Mouse (Mus musculus): ENCODE measurements around the gene Exoc4. TPM values are rescaled to one million over a fixed set of nuclear protein-coding genes. Genes with fewer than 3 reads are reported as not detected.

The Exoc4 gene
- polyA plus RNA-seq, 1 experiment from 2014 or later = 38.8 TPM

GRCm38 (mm10) chr6:33998590-33998989 is 749.7 kb downstream of the Exoc4 start:
- no peaks in the 10 kb centered on the region for H3K9me3 ChIP-seq (replicated peaks)
- H3K27ac ChIP-seq (replicated peaks) = no peak overlapping the region
- no peaks in the 10 kb centered on the region for H3K27me3 ChIP-seq (replicated peaks)
- no peak overlapping the region for H3K4me3 ChIP-seq (replicated peaks)
- H3K9ac ChIP-seq (replicated peaks) = no peak overlapping the region
- ATAC-seq (ENCODE audit: low FRiP score) = no peak
- no peak overlapping the region for H3K4me2 ChIP-seq
- no peaks in the 10 kb centered on the region for H3K36me3 ChIP-seq
- whole genome bisulfite sequencing = 38% methylated on average over 4 of the region's 4 CpGs
- 0 out of 2 replicates have a peak, but pooled peaks cover 3% of the 10 kb centered on the region for H3K4me1 ChIP-seq

GRCm38 (mm10) chr6:33999530-33999929 is 750.6 kb downstream of the Exoc4 start:
- Histone ChIP-seq H3K4me3 (replicated peaks) (no peak overlapping the region), H3K27ac (replicated peaks) (no peak overlapping the region), H3K36me3 (no peaks in the 10 kb centered on the region), H3K9me3 (replicated peaks) (no peaks in the 10 kb centered on the region), H3K27me3 (replicated peaks) (no peaks in the 10 kb centered on the region), H3K4me2 (no peak overlapping the region), H3K4me1 (no peaks in the 10 kb centered on the region), H3K9ac (replicated peaks) (no peak overlapping the region)
- WGBS = 37% methylated on average over 7 of the region's 7 CpGs
- no peak for ATAC-seq (ENCODE audit: low FRiP score)

DNA sequence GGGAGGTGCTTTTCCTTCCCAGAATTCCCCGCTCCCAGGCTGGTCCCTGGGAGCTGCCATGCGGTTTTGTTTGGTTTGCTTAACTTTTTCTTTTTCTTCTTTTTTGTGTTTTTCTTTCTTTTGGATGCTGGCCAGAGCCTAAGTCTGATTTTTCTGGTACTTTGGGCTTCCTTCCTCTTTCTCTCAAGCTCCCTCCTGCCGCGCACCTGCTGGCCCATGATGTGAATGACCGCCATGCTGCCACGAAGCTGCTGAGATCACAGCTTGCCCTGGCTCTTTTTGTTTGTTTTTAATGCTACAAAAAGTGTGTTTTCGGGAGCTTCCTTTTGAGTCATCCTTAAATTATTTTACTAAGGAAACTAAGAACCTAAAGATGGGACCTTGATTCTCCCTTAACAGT is 751.8 kb downstream of the Exoc4 start:
- ATAC-seq (ENCODE audit: low FRiP score) = no peak
- no peak overlapping the region; the same call in 1 of the 2 replicates for H3K27ac ChIP-seq (replicated peaks)
- H3K27me3 ChIP-seq (replicated peaks) = no peaks in the 10 kb centered on the region
- no peaks in the 10 kb centered on the region for H3K4me1 ChIP-seq
- H3K36me3 ChIP-seq = no peaks in the 10 kb centered on the region
- H3K4me3 ChIP-seq (replicated peaks) = no peak overlapping the region
- WGBS = 92% methylated on average over 7 of the region's 7 CpGs
- no peak overlapping the region for H3K9ac ChIP-seq (replicated peaks)
- H3K4me2 ChIP-seq = no peak overlapping the region
- no peaks in the 10 kb centered on the region for H3K9me3 ChIP-seq (replicated peaks)

DNA sequence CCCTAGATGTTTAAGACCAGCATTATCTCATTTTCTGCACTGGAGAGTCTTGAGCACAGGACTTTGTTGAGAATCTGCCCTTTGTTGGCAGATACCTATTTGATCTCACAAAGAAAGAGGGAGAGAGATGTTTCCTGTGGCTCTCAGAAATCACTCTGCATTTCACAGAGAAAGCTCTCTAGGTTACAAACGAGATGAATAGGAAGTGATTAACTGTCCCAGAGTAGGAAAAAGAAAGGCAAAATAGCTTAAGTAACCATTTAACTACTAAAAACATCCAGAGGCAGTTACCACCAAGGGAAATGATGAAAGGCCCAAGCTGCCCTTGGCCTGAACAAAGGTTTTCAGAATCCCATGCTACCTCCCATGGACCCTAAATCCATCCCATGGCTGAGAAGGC is 754.1 kb downstream of the Exoc4 start:
- ATAC-seq (ENCODE audit: low FRiP score) = no peak
- H3K4me3 ChIP-seq (replicated peaks) = no peak overlapping the region
- H3K36me3 ChIP-seq = no peaks in the 10 kb centered on the region
- no peak overlapping the region for H3K9ac ChIP-seq (replicated peaks)
- WGBS = 15% methylated on average over 1 of the region's 1 CpGs
- H3K4me1 ChIP-seq = no peaks in the 10 kb centered on the region
- no peaks in the 10 kb centered on the region for H3K27me3 ChIP-seq (replicated peaks)
- no peaks in the 10 kb centered on the region for H3K9me3 ChIP-seq (replicated peaks)
- no peak overlapping the region for H3K27ac ChIP-seq (replicated peaks)
- no peak overlapping the region for H3K4me2 ChIP-seq

- no peak for ATAC-seq (ENCODE audit: low FRiP score)
- no peak overlapping the region for H3K9ac ChIP-seq (replicated peaks)
Measured at GRCm38 (mm10) chr6:34013469-34013868, 764.6 kb downstream of the Exoc4 start.

More at GRCm38 (mm10) chr6:34013469-34013868, 764.6 kb downstream of the Exoc4 start:
- Histone ChIP-seq H3K36me3 (no peaks in the 10 kb centered on the region), H3K27me3 (replicated peaks) (no peaks in the 10 kb centered on the region), H3K4me1 (0 out of 2 replicates have a peak, but pooled peaks cover 2% of the 10 kb centered on the region), H3K9me3 (replicated peaks) (no peaks in the 10 kb centered on the region), H3K4me3 (replicated peaks) (no peak overlapping the region), H3K27ac (replicated peaks) (no peak overlapping the region), H3K4me2 (no peak overlapping the region)
- WGBS = 58% methylated on average over 6 of the region's 6 CpGs

Other genes starting within 250 kb of the Exoc4 start
- 104 and 120 TPM in 2 replicates for gene Chchd3, start 188.8 kb upstream of the Exoc4 start, polyA plus RNA-seq (2015; fragmentation: Nextera tagmentation; extraction: Ambion mirVana)

Measured in neural tube, embryonic 15.5 days (tissue).